Mouse (Mus musculus) T-cell, adult 2 months (primary cell): ENCODE data around the gene Eif3c.

Experiments used
- DNase-seq: peaks from one replicate; pipeline ENCODE4 v3.0.0; 2022; ENCODE audit warnings: low spot score

The Eif3c gene

DNA sequence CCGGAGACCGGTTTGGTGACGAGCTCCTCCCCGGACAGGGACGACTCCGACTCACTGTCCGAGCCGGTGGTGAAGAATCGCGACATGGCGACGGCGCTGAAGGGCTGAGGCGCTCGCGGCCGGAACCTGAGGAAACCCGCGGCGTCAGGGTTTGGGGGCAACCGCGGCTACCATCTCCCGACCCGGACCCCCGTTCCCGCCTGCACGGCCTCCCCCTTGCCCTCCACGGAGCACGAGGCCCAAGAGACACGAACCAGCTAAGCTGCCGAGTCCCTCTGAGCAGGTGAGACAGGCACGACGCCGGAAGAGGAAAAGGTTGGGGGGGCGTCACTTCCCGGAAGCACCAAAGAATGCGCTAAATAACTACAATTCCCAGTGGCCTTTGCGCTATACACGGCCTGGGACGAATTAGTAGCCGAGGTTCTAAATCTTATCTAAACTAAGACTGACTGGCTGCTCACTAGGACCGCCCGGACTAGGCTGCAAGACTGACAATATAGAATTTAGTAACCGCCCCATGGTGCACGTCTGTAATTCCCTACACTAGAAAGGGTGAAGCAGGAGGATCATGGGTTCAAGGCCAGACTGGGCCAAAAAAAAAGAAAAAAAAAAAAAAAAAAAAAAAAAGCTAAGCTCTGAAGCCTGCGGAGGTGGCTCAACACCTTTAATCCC is at the start of gene Eif3c:
Gene Eif3c (minus strand): TSS at position 318 of the 672 bp plus-strand sequence.
- peak; percentile 89 for DNase-seq

DNA sequence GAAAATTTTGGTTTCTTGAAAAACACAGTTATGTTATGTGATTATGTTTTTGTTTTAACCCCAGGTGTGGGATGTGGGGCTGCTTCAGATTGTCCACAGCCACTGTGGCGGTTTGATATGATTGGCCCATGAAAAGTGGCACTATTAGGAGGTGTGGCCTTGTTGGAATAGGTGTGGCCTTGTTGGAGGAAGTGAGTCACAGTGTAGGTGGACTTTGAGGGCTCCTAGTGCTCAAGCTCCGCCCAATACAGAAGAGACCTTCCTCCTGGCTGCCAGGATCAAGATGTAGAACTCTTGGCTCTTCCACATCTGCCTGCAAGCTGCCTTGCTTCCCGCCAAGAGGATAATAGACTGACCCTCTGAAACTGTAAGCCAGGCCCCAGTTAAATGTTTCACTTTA is 46.5 kb upstream of the Eif3c start:
- DNase-seq, result no peak

DNA sequence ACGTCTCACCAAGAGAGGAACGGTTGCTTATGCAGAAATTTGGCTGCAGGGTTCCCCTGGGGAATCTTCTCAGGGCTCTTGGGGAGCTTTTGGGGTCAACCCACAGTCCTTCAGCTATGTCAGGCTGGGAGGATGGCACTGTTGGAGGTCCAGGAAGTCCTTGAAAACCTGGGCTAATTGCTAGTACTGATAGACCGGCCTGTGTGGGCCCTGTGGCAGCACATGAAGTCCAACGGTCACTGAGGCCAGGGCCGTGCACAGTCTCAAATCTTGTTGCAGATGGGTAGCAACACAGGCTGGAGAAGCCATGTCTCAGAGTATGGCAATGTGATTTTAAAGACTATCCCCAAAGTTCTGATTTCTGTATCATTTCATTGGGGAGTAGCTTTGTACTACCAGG is 41.6 kb upstream of the Eif3c start:
- DNase-seq, result no peak

DNA sequence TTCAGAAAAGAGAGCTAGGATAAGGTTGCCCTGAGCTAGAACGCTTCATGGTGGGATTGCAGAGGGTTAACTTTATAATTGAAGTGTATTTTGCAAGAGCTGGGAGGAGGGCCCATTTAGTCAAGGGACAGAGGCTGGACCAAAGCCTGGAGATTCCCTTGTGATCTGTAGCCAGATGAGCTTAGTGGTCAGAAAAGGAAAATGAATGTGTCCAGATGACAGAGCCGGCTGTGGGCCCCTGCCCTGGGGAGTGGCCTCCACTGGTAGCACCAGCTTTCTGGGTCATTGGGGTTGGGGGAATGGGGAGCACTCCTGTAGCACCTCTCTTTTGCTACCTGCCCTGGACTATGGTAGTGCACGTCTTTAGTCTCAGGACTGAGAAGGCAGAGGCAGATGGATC is 40.9 kb upstream of the Eif3c start:
- DNase-seq, result no peak

DNA sequence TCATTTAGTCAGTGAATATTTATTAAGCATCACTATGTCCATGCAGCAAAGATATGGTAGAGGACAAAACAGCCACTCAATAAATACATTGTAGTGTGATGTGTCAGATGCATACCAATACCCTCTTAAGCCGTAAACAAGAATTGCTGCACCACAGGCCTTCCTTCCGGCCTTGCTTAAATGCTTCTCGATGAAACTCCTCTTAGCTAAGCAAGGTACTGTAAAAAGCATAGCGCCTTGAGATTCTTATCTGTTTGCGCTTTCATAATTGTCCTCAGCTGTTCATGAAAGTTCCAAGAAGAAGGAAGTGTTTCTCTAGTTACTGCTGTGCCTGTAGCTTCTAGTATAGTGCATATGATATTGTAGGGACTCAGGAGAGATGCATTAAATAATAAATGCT is 40.4 kb upstream of the Eif3c start:
- peak; percentile 15 for DNase-seq

DNA sequence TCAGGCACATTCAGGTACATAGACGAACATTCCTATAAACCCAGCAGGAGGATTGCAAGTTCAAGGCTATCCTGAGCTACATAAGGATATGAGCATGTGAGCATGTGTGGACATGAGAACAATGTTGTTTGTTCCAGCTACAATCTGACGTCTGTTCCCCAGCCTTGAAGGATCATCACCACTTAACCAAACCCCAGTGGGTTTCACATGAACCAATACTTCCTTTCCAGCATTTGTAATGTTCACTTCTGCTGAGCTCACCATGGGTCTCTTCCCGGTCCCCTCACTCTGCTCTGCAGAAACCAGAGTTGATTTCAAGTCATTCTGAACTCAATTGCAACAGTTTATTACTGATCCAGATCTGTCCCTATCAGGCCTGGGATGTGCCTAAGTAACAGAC is 36.4 kb upstream of the Eif3c start:
- no peak for DNase-seq

DNA sequence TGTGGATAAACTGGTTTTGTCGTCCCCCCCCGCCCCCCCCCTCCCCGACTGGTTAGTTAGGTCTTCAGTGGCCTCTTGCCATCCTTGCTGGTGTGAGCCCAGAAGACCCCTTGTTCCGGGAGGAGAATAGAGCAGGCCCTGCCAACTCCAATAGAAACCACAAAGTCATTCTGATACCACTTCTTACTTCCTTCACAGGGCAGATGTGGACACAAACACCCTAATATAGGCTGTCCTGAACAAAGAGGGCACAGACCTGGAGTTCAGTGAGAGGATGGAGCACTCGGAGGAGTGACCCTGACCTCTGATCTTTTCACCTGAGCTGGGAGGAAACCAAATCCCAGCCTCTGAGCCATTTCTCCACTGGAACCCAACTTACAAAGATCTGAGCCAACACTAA is 35.7 kb upstream of the Eif3c start:
- no peak for DNase-seq

DNA sequence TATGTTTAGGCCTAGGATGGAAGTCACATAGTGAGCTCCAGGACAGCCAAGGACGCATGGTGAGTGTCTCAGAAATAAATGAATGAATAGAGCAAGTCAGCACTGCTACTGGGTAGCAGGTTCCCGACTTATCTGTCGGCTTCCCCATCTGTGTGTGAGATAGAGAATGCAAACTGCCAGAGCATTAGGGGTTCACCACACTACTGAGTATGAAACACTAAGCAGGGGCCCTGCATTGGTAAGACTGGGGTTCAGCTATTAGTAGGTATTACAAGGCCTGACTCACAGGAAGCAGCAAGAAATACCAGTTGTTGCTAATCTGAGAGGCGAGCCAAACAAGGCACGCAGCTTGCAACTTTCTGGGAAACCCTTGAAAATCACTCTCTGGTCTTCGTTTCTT is 32.7 kb upstream of the Eif3c start:
- no peak for DNase-seq

DNA sequence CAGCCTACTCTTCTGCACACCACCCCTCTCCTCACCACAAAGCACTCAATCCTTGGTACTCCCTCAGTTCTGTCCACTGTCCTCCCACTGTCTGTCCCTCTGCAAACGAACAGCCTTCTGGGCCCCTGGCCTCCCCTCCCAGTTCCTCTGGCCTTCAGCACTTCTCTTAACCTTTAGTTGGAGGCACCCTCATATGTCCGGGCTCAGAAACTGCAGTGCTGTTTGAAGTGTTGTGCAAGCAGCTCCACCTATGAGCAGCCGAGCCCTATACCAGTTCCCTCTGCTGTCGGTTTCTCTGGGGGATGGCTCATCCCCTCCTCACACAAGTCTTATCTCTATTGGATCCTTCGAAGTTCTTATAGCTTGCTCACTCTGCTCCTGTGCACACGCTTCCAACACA is 30.2 kb upstream of the Eif3c start:
- DNase-seq, result no peak

DNA sequence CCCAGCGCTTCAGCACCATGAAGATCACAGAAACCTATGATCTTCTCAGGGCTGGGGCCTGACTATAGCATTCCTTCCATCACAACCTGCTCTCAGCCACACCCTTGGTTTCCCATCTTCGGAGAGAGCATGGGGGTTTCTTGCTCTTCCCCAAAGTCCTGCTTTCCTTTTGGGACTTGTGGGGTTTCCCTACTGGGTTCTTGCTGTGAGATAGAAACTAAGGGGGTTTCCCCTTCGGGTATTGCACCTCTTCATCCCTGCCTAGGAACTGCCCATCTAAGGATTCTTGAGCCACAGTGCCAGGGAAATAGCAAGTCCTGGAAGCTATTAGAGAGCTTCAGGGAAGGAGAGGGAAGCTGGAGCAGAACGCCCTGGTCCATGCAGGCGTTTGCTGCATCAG is 29.7 kb upstream of the Eif3c start:
- no peak for DNase-seq

DNA sequence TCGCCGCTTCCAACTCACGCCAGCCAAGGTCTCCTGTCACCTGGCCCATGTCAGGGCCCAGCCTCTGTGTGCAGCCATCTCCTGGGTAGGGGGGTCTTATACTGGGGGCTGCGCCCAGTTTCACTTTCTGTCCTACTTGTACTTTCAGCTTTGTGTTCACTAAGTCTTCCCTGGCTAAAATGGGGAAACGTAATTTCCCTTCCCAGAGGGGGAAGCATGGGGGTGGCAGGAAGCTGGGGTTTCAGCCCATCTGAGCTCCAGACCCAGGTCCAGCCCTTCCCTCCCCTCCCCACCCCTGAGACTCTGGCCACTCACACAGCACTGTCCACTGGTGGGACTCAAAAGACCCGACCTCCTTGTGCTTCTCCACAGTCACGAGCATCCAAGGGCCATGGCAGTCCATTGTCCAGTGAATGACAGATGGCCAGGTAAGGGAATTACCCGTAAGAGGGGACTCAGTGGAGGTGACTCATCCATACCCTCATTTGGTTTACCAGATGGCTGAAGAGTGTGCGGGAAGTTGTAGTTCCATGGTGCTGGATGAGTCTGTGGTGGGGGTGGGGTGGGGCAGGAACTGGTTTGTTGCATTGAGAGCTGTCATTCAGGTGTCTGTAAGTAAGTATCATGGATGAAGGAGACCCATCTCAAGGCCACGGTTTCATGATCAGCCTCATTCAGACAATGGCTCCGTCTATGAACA is 28.8 kb upstream of the Eif3c start, which contains the start of gene Il27:
Gene Il27 (minus strand): TSS at position 80 of the 700 bp plus-strand sequence.
- DNase-seq, result no peak

DNA sequence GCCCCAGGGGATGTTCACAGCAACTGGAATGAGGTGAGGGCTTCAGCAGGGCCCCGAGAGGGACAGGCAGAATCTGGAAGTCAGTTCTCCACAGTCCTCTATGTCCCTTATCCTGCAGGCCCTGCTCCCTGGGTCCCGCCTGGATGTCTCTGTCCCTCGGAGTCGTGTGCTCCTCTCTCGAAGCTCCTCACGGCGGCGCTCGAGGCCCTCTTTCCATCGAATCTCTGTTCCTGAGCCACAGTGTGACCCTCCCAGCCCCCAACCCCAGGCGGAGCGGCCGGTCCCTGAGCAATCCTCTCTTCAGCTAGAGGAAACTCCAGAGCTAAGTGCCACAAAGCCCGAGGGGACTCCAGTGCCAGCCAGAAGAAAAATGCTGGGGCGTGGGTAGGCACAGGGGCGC is 21.6 kb upstream of the Eif3c start:
- DNase-seq, result no peak

DNA sequence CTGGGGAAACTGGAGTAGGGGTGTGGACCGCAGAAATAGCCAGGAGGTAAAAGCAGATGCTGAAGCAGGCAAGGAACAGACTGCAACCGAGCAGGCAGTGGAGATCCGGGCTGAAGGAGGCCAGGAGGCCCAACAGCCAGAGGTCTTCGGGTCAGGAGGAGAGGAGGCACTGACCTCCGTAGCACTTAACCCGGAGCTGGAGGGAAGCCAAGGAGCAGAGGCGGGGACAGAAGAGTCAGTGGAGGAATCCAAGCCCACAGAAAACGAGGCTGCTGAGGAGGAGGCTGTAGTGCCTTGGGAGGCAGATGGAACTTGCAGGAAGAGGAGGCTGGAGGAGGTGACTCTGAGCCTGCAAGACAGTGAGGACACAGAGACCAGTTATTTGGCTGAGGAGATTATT is 20.6 kb upstream of the Eif3c start:
- DNase-seq, result no peak

DNA sequence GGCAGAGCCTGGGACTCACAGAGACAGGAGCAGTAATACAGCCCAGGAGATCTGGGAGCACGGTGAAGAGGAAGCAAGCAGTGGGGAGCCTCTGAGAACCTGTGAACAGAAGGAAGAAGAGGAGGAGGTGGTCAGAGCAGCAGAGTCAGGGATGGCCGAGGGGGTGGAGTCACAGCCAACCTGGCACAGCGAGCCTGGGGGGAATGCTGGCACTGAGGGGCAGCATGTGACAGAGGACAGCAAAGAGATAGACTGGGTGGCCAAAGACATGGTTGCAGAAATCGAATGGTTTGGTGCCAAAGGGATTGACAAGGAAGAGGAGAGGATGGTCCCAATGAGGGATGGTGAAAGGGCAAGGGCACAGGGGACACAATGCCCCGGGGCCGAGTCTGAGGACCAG is 19.5 kb upstream of the Eif3c start, which contains the start of gene Cln3:
Gene Cln3 (minus strand): TSS at position 101 of the 400 bp plus-strand sequence.
- no peak for DNase-seq

DNA sequence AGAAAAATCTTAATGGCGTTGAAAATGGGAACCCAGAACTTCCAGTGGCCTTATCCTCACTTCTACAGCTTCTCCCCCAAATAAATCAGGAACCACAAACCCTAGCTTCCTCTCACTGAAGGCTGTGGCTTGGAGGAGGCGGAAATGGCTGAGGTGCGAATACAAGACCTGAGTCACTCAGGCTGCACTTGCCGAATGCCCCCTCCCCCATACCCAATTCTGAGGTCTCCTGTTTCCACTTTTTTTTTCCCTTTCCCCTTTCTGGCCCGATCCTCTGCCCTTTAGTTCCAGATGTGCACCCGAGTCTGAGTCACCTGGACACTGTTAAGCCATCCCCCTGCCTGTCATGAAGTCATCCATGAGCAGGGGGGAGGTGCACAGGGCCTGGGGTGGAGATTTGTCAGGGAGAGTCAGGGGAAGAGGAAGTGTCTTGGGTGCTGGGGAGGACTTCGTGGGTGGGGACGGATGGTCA is 18.3 kb upstream of the Eif3c start, which contains the start of gene Apobr:
Gene Apobr (plus strand): TSS at position 437 of the 472 bp plus-strand sequence.
- peak; percentile 57 for DNase-seq

DNA sequence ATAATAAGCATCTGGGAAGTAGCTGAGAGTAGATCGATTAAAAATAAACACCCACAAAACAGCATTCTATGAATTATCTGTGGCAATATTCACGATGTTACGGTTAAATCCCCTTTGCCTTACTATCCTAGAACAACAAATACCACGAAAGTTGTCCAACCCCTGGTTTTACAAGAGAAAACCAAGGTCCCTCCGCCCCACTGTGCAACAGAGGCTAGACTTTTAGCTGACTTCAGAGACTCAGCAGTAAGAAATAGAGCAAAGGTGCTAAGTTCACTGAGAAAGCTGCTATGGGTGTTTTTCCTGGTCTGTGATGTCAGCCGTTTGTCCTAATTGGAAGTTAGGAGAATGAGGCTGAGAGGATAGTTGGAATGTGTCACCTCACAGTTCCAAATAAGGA is 17.6 kb upstream of the Eif3c start:
- DNase-seq, result no peak

DNA sequence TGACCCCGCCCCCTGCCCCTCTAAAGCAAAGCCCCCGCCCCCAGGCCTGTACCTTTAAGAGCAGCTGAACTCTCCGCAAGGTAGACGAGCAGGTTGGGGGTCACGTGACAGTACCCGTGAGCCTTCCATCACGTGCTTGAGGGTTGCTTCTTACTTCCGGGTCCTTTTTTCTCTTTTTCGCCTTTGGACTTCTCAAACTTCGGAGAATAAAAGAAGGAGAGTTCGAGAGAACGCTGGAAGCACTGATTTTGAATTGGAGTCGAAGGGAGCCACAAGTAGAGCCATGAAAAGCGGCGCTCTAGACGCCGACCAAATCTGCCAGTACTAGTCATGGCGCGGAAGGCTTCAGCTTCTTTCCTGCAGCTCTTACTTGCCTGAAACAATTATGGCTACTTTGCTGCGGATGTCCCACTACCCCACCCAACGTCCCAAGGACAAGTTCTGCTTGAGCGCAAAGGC is 17.1 kb upstream of the Eif3c start:
- DNase-seq, result peak; percentile 83

DNA sequence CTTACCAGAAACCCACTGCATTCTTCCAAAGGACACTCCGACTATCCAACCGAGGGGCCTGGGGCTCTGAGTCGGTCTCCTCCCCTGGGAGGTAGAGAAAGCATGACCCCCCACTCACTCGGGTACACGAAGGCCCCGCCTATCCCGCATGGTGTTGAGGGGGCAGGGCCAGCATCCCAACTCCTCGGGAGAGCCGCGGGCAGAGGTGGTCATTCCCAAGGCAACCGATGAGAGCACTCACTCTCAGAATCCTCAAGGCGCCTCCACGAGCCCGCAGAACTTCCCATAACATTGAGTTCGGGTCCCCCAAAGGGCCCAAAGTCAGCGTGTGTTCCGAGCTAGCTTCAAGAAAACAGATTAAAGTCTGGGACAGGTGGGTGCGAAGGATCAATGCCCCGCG is 16.5 kb upstream of the Eif3c start:
- DNase-seq, result no peak

DNA sequence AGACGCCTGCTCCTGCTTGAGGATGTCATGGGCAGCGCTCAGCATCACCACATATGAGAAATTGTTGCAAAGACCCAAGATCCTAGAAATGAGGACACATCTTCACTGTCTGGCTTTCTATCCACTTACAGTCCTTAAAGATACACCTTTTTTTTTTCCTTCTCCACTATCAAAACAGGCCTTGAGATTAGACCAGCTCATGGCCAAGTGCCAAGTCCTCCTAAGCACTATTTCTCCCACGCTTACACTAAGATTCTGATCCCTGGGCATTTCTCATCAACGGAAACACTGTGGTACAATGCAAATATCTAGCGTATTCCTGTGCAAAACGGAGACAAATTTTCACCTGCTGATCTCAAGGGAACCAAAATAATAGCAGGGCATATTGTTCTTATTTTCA is 15.4 kb upstream of the Eif3c start:
- no peak for DNase-seq

DNA sequence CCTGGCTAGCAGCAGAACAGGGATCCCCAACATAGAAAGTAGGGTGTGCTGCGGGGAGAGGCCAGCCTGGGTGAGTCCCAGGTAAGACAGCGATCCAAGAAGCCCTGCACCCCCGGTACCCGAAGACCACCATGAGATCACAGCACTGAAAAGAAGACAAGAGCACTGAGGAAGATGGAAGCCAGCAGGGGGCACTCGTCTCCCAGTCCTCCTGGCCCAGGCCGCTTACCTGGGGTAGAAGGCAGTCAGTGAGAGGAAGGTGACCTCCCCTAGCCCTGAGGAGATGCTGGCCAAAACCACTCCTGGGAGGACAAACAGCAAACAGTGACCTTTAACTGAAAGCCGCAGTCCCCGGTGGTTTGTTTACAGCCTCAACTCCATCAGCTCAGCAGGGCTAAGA is 13.0 kb upstream of the Eif3c start:
- DNase-seq, result peak; percentile 39

DNA sequence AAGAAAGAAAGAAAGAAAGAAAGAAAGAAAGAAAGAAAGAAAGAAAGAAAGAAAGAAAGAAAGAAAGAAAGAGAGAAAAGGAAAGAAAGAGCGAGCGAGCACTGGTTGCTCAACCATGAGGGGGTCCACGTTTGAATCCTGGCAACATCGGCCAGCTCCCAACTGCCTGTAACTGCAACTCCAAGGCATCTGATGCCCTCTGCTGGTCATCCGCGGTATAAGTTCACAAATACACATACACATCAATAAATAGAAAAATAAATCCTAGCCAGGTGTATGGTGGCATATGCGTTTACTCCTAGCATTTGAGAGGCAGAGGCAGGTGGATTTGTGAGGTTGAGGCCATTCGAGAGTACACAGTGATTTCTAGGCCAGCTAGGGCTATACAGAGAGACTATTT is 10.7 kb upstream of the Eif3c start:
- peak; percentile 47 for DNase-seq

DNA sequence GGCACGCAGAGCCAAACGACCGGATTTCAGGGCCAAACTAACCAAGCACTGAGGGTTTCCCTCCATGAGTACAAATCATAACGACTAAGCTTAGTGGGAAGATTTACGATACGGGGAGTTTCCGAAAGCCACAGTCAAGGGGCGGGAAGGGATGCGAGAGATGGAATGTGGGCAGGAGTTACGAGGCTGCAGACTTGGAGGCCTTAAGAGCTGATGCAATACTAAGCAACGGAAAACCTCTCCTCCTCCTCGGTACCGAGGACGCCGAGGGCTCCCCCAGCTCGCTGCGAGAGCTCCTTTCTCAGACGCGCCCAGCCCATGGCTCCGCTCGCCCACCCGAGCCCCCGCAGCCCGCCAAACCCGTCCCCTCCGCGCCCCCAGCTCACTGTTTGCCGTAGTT is 518 bp downstream of the Eif3c start:
- DNase-seq, result no peak

DNA sequence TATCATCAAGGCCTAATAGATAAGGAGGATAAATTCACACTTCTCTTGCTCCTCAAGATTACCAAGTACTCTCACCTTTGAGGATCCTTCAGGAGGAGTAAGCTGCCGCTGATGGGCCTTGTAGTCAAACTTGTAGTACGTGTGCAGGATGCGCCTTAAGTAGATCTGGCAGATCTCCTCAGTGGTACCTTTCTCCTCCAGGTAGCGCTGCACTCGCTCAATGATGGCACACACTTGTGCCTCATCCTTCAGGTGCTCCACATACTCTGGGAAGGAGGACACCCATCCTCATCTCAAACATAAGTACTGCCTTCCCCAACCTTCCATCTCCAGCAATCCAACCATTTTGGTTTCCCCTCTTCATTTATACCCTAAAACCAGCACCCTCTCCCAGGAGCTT is 9.6 kb downstream of the Eif3c start:
- no peak for DNase-seq

DNA sequence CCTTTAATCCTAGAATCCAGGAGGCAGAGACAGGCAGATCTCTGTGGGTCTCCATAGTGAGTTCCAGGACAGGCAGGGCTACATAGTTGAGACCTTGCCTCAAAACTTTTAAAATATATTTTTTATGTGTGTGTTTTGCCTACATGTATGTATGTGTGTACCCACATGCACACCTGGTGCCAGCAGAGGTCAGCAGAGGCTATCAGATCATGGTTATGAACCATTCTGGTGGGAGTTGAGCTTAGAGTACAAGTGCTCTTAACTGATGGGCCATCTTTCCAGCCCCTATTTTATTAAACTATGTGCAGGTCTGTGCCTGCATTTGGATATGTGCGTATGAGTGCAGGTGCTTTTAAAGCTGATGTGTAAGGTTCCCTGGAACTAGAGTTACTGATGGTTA is 11.4 kb downstream of the Eif3c start:
- peak; percentile 30 for DNase-seq
